Mouse (Mus musculus) gonadal fat pad, adult 2 months (tissue): ENCODE data around the gene Zfp664. TPM values are rescaled to one million over a fixed set of nuclear protein-coding genes. Genes with fewer than 3 reads are reported as not detected.

Experiments used
- DNase-seq: peaks from one replicate; pipeline ENCODE4 v3.0.0-alpha.2; 2012; ENCODE audit warnings: low read depth
- polyA plus RNA-seq: library from polyadenylated mRNA; depleted of rRNA; stranded (reverse); fragments of >200 nt; gene quantifications from 2 replicates; pipeline ENCODE4 v1.2.3, GENCODE M21; 2012

The Zfp664 gene
- polyA plus RNA-seq, 1 experiment, result 21.9 TPM

DNA sequence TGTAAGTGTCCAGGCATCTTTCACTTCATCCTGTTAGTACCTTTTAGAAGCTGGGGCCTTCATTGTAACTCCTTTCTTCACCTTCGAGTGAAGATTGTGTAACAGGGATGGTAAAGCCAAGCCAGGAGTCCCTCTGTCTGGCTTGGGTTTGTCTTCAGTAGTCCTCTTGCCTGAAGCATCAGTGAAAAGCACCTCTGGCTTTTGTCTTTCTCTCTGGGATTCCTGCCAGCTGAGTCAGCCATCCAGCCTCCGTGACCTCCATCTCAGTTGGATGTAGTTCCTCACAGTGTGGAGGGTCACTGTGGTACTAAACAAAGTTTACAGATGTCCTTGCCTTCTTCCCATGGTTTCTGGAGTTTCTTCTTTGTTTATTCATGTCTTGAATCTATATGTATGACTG is 9.5 kb downstream of the Zfp664 start:
- no peak for DNase-seq

DNA sequence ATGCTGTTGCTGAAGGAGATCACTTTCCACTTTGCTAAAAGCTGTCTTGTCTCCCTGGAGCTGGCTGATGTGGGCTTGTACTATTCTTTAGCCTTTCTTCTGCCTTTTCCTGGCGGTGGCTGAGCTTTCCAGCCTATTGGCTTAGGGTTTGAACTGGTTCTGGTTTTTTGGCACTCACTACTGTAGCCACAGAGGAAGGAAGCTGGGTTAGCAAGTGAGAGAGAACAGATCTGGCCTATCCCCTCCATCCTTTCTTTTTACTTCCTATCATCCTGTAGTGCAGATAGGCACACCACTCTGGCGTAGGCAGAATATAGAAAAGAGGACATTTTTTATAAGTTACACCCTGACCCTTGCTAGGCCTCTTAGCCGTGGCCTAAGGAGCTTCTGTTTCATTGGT is 10.6 kb downstream of the Zfp664 start:
- DNase-seq, result no peak

DNA sequence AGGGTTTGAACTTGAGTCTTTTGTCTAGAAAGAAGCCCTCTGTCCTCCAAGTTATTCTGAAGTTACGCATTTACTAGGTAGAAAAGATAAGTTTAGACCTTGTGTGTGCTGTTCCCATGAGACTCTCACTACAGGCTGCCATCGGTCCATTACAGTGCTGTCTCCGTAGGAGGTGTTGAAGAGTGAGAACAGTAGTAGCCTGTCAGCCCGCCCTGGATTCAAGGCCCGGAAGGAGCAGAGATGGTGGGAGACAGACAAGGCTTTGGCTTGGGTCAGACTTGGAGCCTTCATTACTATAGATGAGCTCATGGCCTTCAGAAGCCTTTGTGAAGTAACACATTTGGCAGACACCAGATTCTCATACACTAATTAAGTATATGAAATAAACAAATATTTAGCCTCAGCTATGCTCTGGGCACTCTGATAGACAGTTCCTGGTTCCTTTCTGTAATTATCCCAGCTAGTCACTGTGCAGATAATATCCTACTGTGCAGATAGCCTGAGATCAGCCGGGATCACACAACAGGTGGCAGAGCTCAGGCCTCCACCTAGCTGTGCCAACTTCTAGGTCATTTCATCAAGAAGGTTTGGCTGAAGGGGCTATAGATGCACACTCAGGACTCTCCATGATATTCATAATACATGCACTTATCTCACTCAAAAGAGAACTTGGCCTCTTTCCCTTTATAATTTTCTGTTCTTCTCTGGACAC is 11.6 kb downstream of the Zfp664 start:
- DNase-seq, result no peak

DNA sequence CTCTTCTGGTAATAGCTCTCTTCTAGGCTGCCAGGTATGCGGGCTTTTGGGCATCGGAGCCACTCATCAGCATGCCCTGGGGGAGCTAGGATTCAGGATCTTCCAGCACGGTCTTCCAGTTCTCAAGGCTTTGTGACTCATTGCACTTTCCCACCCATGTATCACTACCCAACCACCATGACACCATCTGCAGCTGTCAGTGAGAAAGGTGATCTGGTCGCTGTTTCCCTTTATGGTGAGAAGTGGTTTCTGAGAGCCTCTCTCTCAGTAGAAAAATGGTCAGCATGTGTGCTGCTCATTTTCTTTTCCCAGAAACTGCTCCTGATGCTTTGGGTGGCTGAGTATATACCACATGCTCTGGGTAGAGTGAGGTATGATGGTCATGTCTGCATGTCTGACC is 16.8 kb downstream of the Zfp664 start:
- DNase-seq, result no peak

DNA sequence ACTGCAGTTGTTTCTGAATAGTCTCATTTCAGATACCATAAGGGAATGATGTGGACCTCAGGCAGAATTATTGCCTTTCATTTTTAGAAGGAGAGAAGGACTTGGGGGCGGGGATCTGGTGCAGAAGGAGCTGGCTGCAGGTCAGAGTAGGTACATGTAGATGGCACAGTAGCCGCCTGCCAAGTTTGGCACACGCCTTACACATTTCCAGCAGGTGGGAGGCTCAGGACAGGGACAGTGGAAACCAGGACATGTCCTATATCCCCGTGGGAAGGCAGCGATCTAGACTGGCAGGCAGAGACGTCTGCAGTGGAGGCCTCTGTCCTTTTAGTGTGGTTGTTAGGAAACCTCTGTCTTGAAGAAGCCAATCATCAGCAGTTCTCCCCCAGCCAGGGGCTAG is 17.3 kb downstream of the Zfp664 start:
- no peak for DNase-seq

DNA sequence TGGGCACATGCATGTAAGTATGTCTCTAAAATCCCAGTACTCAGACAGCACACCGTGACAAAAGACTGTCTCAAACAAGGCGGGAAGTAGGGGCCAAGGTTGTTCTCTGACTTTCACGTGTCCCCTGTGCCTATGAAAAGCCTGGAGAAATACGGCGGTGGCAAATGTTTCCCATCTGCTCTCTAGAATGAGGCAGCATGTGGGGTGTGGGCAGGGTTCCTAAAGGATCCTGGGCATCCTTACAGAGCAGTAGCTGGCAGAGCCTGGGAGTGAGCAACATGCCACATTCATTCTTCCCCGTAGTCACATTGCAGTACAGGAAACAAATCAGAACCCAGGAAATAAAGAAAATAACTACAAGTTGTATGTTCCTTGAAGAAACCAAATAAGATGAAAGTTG is 21.4 kb downstream of the Zfp664 start:
- no peak for DNase-seq

DNA sequence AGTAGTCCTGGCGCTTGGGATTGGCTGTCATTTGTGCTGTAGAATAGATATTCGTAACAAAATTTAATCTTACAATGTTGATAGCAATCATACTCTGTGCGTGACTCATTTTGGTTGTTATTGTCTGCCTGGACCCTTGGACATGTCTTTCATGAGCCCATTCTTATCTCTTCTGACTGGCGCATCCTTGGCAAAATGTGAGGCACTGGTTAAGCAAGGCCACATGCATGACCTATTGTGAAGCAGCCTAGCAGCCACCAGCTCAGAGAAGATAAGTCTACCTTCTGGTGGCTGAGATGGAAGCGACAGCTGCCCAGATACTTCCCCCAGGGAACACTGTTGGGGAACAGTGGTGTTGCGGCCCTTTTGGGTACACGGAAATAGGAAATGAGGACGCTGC is 26.2 kb downstream of the Zfp664 start:
- DNase-seq, result no peak

DNA sequence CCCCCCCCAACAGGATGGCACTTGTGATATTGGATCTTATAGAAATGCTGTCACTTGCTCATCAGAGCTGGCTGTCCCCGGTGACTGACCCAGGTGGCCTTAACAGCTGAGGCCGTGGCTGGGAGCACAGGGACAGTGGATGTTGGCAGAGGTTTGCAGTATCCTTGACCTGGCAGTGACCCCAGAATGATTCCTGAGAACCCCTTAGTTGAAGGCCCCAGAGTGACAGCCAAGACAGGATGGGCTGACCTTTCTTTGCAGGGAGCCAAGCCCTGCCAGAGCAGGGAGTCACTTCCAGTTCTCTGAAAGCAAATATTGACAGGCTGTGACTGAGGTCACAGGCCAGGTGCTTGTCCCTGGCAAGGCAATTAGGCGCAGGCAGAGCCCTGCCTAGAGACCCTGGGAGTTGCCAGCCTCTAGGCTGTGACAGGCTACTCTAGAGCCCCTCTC is 29.5 kb downstream of the Zfp664 start:
- no peak for DNase-seq

DNA sequence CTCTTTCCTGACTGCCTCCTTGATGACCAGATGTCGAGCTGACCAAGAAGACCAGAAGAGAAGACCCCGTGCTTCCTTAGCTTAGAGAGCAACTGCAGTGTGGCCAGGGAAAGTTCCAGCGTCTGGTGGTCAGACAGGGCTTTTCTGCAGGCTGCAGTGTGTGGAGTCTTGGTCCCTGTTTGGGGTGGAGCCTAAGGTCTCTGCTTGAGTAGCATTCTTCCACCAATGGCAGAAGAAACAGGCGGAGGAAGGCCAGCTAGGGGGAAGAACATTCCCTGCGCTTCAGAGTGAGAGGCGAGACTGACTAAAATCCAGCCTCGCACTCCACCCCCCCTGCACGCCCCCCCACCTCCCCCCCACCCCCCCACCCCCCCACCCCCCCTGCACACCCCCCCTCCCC is 33.6 kb downstream of the Zfp664 start:
- no peak for DNase-seq

DNA sequence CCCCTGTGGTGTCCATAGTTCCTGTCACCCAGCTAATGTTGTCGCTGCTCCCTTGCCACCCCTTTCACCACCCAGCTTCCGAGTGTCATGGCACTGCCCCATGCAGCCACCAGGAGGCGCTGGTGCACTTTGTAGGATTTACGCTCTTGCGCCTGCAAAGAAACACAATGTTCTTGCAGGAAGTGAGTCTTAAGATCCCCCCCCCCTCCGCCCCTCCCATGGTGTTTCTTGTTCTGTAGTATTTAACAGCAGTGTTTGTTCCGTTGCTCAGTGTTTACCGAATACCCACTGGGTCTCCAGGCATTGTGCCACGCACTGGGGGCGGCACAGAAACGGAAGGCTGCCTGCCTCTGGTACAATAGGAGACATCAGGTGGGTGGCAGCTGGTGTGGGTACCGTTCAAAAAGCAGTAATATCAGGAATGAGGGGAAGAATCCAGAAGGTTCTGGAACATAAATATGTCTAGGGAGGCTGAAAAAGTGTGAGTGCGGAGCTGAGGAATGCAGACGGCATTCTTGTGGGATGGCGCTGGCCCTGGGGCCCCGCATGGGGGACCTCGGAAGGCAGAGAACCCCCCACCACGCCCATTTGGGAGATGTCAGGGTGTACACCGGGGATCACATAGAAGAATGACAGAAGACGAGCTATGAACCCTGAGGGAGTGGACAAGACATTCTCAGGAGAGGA is 37.6 kb downstream of the Zfp664 start:
- DNase-seq, result no peak

DNA sequence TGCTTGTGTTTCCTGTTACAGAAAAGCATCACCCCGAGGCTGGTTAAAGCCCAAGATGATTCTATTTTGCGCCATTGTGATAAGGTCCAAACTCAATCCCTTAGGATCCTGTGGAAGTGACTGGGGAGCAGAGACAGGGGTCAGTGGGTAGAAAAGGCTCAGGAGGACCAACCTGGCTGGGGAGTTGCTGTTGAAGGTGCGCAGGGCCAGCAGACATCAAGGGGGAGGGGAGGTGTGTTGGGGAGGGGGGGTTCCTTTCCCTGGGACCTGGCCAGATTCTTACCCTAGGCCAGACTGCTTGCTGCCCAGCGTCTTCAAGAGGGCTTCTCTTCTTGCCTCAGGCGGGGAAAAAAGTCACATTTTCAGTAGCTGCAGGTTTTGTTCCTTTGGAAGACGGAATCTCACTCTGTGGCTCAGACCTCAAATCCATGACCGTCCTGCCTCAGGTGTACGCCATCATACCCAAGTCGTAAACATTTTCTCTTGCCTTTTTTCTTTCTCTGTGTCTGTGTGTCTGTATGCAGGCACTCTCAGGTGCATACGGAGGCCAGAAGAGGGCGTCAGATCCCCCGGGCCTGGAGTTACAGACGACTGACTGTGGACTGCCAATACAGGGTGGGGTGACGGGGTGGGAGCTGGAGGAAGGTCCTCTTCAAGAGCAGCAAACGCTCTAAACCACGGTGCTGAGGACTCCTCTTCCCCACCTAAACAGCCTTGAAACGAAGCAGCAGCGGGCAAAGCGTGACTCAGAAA is 38.4 kb downstream of the Zfp664 start:
- DNase-seq, result no peak

DNA sequence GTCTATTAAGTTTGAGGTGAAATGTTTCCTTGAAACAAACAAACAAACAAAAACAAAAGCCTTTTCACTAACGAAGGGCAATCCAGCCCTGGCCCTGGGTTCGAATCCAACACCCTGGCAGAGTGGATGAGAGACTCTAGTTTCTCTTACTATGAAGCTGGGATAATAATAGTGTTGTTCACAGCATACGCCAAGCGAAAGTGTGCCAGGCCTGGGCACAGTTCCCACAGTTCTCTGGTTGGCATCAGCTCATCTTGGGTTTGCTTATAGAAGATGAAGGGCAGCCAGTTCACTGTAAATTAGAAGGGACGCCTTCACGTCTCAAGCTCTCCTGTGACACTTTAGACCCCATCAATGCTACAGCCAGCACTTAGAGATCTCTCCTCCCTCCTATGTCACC is 39.2 kb downstream of the Zfp664 start:
- no peak for DNase-seq

DNA sequence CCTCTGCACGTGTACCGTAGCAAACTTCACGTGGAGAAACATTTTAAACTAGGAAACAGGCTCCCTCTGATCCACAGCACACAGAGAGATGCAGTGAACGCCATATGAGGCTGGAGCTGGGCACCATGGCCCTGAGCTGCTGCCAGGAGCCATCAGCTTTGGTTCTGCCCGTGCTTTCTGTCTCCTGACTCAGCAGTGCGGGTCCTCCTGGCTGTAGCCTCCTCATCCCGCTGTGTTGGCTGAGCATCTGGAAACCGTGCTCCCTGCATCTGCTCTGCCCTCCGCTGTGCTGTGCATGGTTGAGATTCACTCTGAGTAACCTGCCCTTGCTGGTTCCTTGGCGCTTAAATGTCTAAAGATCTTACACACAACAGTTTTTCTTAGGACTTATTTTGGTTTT is 39.7 kb downstream of the Zfp664 start:
- DNase-seq, result no peak

DNA sequence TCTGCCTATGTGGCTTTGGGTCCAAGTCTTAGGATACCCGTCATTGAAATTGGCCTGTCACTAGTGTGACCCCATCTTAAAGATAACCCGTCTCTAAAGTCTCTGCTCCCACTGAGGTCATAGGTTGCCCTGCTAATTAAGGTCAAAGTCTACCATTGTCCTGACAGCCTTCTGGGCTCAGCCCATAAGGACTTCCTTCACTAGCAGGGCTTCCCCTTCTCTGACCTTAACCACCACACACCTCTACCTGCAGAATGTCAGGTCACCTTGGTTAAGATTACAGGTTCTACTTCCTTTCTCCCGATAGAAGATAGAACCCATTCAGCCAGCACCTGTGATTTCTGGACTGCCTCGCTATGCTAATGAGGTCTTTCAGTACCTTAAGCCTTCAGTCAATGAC is 41.4 kb downstream of the Zfp664 start:
- no peak for DNase-seq

DNA sequence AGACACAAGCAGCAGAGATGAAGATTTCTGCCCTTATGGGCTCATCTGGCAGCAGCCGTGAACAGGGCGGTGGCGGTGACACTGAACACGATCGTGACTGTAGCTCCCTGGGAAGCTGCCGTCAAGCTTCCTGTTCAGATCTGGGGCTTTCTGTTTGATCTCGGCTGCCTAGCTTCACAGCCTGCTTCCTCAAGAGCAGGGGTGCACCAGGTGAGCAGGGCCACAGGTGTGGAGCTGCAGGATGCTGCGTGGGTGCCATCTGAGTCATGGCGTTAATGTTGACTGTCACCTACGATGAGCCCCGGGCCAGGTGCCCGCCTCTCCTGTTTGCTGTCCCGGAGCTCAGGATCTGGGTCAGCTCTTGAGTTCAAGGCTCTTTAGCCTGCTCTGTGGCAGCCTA is 44.4 kb downstream of the Zfp664 start:
- no peak for DNase-seq

DNA sequence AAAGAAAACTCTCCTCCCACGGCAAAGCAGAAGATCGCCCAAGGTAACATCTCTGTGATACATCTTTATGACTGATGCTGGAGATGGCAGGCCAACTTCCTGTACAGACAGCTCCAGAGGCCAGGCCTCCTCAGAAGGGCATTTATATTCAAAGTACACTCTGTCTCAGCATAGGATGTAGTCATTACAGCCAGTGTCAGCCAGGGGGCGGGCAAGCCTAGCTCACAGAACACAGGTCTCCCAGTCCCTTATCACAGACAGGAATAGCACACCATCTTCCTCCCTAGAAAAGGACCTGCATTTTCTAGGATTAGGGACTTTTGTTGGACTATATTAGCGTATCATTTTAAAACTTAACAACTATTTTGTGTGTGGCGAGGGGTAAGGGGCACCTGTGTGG is 46.4 kb downstream of the Zfp664 start:
- DNase-seq, result no peak

DNA sequence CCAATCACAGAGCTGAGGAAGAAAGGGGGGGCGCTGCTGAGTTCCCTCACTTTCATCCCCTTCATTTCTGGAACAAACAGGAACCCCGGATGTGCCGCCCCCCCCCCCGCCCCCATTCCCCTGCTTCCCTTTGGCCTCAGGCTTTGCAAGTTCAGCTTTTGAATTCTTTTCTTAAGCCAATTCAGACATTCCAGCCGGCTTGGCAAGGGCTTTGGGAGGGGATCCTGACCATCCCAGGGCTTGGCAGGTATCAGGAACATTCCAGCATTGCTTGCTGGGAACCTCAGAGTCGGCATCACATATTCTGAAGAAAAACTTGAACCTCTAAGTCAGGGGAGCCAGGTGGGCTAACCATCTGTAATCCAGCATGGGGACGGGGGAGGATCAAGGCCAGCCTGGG is 49.8 kb downstream of the Zfp664 start:
- DNase-seq, result no peak

DNA sequence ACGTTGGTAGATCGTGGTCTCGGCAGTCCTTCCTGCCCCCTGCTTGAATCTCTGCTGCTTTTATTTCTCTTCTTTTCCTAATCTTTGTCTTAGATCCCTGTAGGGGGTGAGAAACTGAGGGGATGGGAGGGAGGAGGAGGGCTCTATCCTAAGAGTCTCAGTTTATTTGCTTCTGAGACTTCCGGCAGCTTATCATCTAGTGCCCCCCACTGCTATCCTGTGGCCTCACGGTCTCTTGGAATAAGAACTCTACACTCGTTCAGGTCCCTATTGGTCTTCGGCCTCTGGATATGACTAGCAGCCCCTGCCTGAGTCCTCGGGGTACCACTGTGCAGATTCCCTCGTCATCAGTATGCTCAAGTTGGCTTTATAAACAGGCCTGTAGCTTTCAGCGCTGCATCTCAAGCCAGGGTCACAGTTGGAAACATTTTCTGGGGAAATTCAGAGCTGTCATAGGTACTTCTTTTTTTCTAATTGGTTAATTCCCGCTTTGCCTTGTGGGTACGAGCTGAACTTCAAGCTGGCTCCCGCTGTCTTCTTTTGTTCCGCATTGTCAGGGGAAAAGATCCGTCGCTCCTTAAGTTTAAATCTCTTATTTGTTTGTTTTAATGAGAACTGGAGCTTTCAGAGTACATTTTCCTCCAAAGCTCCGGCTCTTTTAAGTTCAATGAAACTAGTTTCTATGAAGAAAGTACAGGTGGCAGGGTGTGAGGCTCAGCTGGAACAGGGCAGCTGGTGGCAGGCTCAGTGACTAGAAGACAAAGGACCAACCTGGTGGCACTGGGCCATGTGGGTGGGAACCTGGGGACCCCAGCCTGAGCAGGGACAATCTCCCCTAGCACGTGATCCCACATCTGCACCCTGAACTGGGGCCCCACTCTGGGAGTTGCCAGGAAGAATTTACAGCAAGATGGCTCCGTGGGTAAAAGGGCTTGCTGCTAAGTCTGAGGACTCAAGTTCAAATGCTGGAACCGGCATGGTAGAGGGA is 50.7 kb downstream of the Zfp664 start:
- DNase-seq, result no peak

DNA sequence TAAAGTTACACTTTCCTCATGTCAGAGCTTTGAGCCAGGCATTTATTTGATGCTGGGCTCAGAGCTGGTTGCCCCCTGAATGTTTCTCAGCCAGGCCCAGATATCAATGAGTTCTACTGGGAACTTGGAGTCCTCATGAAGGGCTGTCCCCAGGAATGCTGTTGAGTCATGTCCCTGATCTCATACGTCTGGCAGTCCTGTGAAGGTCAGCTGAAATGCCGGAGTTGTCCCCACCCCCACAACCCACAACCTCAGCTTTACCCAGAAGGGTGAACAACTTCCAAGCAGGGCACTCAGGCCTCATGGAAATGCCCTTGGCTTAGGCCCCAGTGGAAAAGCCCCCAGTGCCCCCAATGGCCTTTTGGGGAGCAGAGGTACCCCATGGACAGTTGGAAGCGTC is 57.3 kb downstream of the Zfp664 start:
- no peak for DNase-seq

DNA sequence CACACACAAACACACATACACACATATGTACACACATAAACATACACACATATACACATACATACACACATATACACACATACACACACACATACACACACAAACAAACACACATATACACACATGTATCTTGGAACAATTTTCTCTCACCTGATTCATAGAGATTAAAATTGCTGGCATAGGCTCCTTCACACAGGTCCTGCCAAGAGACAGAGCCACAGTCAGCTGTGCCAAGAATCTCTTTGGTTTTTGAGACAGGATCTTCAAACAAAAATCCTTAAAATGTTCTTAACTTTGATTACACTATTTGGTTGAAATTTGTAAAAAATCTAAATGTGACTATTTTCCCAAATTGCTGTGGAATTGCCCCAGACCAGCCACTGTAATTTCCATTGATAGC is 58.9 kb downstream of the Zfp664 start:
- DNase-seq, result no peak
